Comparison of ENCODE assay signal across 9 mouse cellular contexts in genomic region chr13:6292098-6292497, GRCm38 (mm10).
DNase-seq lines count a peak whose midpoint lies in the region; TF ChIP-seq lines count a peak whose summit lies in the region.
"Had no signal": no experiment of that assay in that cellular context is flagged by ENCODE, and none has a peak within 500 bp of the region (broad histone marks: within the 10 kb centered on the region; RNA-seq: fewer than 3 reads in every experiment).

No protein-coding gene starts in this region.

- no peak for TF ChIP-seq POLR2A in brain, embryonic 14.5 days (IDR thresholded peaks at IDR 0.05; ENCODE audit: borderline replicate concordance, extremely low read depth, insufficient read depth, insufficient read length, poor library complexity, severe bottlenecking)

- TF ChIP-seq CTCF in brain, embryonic 14.5 days (IDR thresholded peaks at IDR 0.05; ENCODE audit: borderline replicate concordance, extremely low read depth, insufficient read depth, insufficient read length): peak; percentile 35; the same call in 1 of the 2 replicates

- peak; percentile 18 for DNase-seq in kidney, adult 9 months
- no peak for DNase-seq in kidney, adult 11 months
- DNase-seq in thymus, postnatal 4 days: peak; percentile 17
- no peak for DNase-seq in thymus, adult 18-20 months
- DNase-seq in brain, embryonic 14.5 days (ENCODE audit: low read depth): no peak
- DNase-seq in right cerebral cortex, postnatal 14 days: no peak
- DNase-seq in frontal cortex, postnatal 14 days (ENCODE audit: low spot score in 2 of 2): no peak
- DNase-seq: cerebellum, adult 2 months; layer of hippocampus, adult 9-11 months had no signal

Comparison
In these comparisons a context has a peak if more than half of its experiments do, and no peak if none do; other contexts are left out.
1. DNase-seq: peak in kidney, adult 9 months (single experiment) and thymus, postnatal 4 days (single experiment); none in kidney, adult 11 months (single experiment), thymus, adult 18-20 months (0 of 2), brain, embryonic 14.5 days (single experiment), right cerebral cortex, postnatal 14 days (single experiment) and frontal cortex, postnatal 14 days (0 of 2).